Mouse (Mus musculus) heart, adult 8-10 months (tissue): ENCODE measurements at regions not wholly inside any gene's neighbourhood (a gene's known extent, or its start where the extent isn't known, plus 50 kb on each side); places are given as distances from the start of the nearest gene placed in this dataset.

Experiments
- DNase-seq: peaks from one replicate; pipeline ENCODE4 v3.0.0; 2022; ENCODE audit warnings: low spot score

DNA sequence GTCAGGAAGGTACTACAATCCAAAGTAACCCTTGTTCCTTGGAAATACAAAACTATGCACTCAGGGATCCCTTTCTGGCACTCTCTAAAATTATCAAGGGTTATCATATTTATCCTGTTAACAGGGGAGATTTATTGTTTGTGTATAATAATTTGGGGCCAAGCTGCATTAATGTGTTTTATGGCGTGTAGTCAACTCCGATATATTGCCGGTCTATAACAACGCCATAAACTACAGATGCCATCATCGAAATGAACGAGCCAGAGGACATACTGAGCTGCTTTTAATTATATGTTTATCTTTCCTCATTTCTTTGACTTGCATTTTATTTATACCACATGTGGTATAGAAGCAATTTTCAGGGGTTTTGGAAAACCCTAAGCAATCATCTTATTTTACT lies 147.2 kb downstream of the Nr2f2 start:
- no peak for DNase-seq

DNA sequence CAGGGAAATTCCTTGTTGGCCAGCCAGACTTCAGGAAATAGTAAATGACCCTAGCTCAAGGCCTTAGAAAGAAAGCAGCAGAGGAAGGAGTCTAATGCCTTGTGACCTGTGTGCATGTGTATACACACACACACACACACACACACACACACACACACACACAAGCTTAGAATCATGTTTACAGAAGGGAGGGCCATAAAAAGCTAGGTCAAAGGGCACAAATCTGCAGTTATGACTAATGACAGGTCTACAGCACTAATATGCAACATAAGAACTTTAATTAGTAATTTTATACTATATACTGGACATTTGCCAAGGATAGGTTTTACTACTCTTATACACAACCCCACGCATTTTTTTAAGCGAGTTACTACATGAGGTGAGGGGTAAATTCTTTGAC lies 149.4 kb downstream of the Nr2f2 start:
- DNase-seq = no peak

GRCm38 (mm10) chr7:70213970-70214520 lies 152.5 kb downstream of the Nr2f2 start:
- no peak for DNase-seq

GRCm38 (mm10) chr7:70205900-70206299 lies 160.6 kb downstream of the Nr2f2 start:
- DNase-seq = no peak

- DNase-seq = no peak
Measured at GRCm38 (mm10) chr7:70200188-70200587, 166.3 kb downstream of the Nr2f2 start.

DNA sequence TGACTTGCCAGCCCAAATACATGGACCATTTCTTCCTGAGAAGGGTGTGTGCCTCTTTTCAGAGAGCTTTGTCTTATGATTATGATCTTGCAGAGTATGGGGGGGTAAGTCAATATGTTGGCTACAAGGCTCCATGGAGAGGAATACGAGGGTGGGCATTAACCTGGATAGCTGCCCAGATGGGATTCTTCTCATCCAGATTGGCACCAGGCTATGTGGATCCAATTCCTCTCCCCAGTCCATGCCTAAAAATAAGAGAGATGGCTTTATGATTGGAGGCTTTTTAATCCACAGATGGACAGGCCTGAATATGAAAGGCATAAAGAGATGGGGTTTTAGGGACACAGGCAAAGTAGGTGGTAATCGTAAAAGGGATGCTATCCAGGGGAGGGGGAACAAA lies 187.6 kb downstream of the Nr2f2 start:
- DNase-seq = no peak

DNA sequence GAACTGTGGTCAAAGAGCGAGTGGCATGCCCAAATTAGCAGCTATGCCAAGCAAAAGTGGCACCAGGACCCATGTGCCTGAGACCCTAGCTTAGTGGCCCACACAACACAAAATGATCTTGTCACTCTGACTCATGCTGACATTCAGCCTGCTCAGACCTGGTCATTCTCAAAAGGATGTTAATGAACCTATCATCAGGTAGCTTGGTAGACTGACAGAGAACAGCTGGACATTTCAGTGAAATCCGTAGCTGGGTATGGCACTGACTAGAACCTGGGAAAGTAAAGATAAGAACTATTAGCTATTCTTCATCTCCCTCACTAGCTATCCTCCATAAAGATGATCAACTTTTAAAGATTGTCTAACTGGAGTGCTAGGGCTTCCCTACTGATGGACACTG lies 188.5 kb downstream of the Nr2f2 start:
- no peak for DNase-seq

- no peak for DNase-seq
Measured at GRCm38 (mm10) chr7:70176686-70177259, 189.8 kb downstream of the Nr2f2 start.

- no peak for DNase-seq
Measured at GRCm38 (mm10) chr7:70176086-70176485, 190.4 kb downstream of the Nr2f2 start.

DNA sequence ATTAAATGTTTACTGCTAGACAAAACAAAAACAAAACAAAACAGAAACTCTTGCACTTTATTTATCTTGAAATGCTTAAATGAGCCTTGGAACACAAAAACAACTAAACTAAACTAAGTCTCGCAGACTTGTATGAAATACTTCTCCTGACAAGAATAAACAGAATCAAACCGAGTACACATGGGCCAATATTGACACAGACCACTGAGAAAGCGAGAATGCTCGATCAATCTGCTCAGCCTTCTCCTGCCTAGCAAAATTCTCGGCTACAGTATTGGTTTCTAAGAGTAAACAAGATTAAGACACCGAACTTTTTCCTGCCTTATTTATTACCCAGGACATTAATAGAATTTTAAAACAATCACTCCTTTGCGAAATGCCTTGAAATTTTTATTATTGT lies 194.1 kb downstream of the Nr2f2 start:
- DNase-seq = no peak

- no peak for DNase-seq
Measured at GRCm38 (mm10) chr7:70171456-70171855, 195.1 kb downstream of the Nr2f2 start.

- DNase-seq = no peak
Measured at GRCm38 (mm10) chr7:70168080-70168479, 198.5 kb downstream of the Nr2f2 start.

- no peak for DNase-seq
Measured at GRCm38 (mm10) chr7:70166081-70166480, 200.5 kb downstream of the Nr2f2 start.

DNA sequence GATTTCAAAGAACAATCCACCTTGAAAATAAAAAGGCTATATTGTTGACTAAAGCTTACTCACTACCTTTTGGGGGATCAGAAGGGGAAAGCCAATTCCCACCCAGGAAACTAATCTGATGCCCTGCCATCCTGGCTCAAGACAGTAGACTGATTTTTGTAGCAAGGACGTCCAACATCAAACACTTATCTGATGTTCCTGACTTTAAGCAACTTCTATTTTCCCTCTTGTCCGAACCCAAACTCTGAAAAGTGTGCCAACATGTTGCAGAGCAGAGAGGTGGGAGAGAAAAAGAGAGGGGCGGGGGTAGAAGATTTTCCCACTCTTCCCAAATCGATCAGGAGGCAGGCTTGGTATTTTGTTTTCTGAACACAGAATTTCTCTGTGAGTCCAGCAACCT lies 201.0 kb downstream of the Nr2f2 start:
- DNase-seq = no peak

DNA sequence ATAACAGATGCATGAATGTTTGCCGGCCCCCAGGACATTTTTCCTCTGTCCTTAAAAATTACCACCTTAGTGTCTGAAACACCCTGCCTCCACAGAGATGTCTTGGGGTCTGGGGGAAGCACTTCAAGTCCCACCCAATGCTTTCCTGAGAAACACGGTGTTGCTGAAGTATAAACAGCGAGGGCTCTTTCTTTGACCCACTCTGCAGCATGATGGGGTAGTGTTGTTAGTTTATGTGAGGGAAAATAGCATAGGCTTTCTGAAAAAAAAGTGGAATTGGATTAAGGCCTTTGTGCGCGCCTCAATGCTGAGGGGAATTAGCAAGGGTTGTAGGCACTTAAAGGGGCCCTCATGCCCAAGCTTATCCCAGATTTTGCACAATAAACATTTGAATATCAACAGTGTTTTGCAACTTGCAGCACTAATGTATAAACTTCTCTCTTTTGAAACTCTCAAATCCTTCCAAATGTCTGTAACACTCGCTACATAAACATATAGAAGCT lies 201.8 kb downstream of the Nr2f2 start:
- DNase-seq = no peak

- DNase-seq = no peak
Measured at GRCm38 (mm10) chr7:70158531-70158930, 208.0 kb downstream of the Nr2f2 start.

DNA sequence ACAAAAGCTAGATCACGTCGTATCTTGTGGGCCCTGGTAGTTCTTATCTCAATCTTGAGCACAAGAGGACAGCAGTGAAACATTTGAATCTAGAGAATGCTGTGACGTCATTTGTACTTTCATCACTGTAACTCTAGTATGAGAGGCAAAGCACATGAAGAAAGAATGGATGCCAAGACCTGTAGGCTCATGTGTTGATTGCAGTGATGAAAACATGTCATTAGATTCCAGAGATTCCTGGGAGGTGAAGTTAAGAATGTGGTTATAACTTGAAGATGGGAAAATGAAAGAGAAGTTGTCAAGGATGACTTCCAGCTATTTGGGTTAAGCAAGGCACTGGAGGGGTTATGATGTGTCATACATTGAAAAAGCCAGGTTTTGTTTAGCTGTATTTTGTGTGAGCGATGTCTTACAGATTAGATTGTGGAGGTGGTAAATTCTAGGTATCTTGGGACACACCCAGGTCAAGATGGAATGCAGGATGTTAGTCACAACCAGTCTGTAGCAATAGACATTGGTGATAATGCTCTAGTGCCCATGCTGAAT lies 221.7 kb downstream of the Nr2f2 start:
- DNase-seq = no peak

DNA sequence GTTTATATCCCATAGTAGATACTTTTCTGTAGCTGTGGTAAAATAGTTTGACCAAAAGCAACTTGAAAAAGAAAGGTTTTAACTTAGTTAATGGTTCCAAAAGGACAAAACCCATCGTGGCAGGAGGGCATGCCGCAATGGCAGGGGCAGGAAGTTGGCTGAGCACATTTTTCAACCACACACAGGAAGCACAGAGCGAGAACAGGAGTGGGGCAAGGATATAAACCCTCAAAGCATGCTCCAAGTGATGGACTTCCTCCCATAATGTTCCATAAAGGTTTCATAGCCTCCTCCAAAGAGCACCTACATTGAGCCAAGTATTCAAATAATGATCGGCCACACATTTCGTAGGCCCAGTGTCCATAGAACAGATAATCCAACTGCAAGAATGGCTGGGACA lies 229.7 kb downstream of the Nr2f2 start:
- DNase-seq = no peak

GRCm38 (mm10) chr7:70135416-70135815 lies 231.1 kb downstream of the Nr2f2 start:
- no peak for DNase-seq

DNA sequence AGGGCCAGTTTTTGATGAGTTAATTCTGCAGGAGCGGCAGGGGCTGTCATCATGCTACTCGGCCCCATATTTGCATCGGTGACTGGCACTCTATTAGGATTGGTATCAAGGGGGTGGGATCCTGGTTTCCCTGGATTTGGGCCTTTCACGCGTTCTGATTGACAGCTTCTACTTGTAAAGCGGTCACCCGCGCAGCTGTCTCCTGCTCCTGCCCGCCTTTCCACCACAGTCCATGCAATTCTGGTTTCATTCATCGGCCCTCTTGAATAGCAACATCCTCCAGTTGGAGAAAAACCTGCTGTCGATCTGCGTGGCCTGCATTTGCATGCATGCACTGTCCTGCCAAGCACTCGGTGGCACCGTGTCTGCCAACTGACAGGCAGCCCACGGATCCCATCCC lies 236.6 kb downstream of the Nr2f2 start:
- DNase-seq = no peak

DNA sequence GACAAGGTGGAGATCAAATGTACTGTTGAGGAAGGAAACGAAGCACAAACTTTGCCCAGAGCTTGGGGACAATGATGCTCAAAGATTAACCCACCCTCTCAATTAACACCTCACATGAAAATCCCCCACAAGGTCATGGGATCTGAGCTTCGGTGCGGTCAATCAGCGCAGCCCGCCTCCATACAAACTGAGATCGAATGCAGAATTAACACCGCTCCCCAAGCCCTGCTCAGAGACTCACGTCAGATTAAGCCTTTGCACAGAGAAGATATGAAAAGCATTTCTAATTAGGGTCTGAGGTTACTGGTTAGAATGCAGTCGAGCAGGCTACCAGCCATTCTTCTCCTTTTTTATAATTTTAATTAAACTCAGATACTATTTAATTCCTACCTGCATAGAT lies 243.7 kb downstream of the Nr2f2 start:
- no peak for DNase-seq

GRCm38 (mm10) chr7:70119517-70119916 lies 247.0 kb downstream of the Nr2f2 start:
- DNase-seq = no peak

DNA sequence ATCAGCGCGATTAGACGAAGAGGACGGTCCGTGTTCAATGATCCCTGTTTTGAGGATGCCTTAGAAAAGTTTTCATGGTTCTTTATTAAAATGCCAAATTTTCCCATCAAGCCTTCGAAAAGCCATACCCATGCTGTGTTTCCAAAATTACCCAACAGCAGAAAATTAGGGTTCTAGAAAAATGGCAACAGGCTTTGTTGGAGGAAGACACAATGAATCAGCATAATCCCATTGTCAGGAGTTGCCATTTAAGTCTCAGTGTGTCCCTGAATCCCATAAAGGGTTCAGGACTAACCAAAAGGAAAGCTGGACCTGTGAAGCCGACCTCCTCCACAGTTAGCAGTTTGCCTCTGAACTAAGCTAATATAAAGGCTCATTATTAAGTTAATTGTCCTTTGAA lies 247.6 kb downstream of the Nr2f2 start:
- DNase-seq = no peak
